Mouse (Mus musculus) lung, postnatal 0 days (tissue): ENCODE data around the gene AU040320. TPM values are rescaled to one million over a fixed set of nuclear protein-coding genes. Genes with fewer than 3 reads are reported as not detected.

Source experiments
- ATAC-seq: fragments of 200-750 bp; cut with Nextera tagmentation; 2 replicates; pipeline ENCODE4 v1.8.0; 2017; ENCODE audit warnings: moderate library complexity
- DNase-seq: peaks from one replicate; pipeline ENCODE4 v3.0.0-alpha.2; 2016; ENCODE audit warnings: low spot score
- H3K27ac ChIP-seq: fragments of 300-500 bp; sonication (generic); 2 replicates; pipeline ENCODE4 v1.5.1; 2014; ENCODE audit warnings: antibody characterized with exemption, mild to moderate bottlenecking, low read length, mixed read lengths
- H3K27me3 ChIP-seq: fragments of 300-500 bp; sonication (generic); replicated peaks from 2 replicates; pipeline ENCODE4 v1.6.1; 2014; ENCODE audit warnings: low read length, mixed read lengths; ENCODE audit not compliant: insufficient read depth
- H3K36me3 ChIP-seq: fragments of 300-500 bp; sonication (generic); 2 replicates; pipeline ENCODE4 v1.6.1; 2014; ENCODE audit warnings: low read length, mixed read lengths; ENCODE audit not compliant: insufficient read depth
- H3K4me1 ChIP-seq: fragments of 300-500 bp; sonication (generic); 2 replicates; pipeline ENCODE4 v1.6.1; 2014; ENCODE audit warnings: antibody characterized with exemption, low read depth, low read length, mixed read lengths; ENCODE audit not compliant: insufficient read depth
- H3K4me2 ChIP-seq: fragments of 300-500 bp; sonication (generic); replicated peaks from 2 replicates; pipeline ENCODE4 v1.6.1; 2014; ENCODE audit warnings: low read depth, mild to moderate bottlenecking, low read length, moderate library complexity, mixed read lengths
- H3K4me3 ChIP-seq: fragments of 300-500 bp; sonication (generic); 2 replicates; pipeline ENCODE4 v1.5.1; 2014; ENCODE audit warnings: low read depth, low read length
- H3K9ac ChIP-seq: fragments of 300-500 bp; sonication (generic); replicated peaks from 2 replicates; pipeline ENCODE4 v1.6.1; 2014; ENCODE audit warnings: low read depth, mild to moderate bottlenecking
- H3K9me3 ChIP-seq: fragments of 300-500 bp; sonication (generic); 2 replicates; pipeline ENCODE4 v1.6.1; 2016; ENCODE audit warnings: low read length, mixed read lengths
- CTCF ChIP-seq: IDR thresholded peaks from 2 replicates; pipeline ENCODE4 v1.5.1; 2016; ENCODE audit warnings: antibody characterized with exemption, mild to moderate bottlenecking
- EP300 ChIP-seq: IDR thresholded peaks from 2 replicates; pipeline ENCODE4 v1.6.1; 2016; ENCODE audit warnings: antibody characterized with exemption, mild to moderate bottlenecking, control low read depth
- WGBS: fragments of 180-500 bp; shearing (Covaris S2); extraction: QIAGEN DNeasy Blood & Tissue Kit; methylation state at CpG from one replicate; pipeline ENCODE4 v1.1.7; 2014; 5-methylcytosine and 5-hydroxymethylcytosine counted together
- polyA plus RNA-seq: library from polyadenylated mRNA; unstranded; fragments of >200 nt; fragmentation: Nextera tagmentation; extraction: Ambion mirVana; gene quantifications from 2 replicates; pipeline ENCODE4 v1.2.1, GENCODE M21; 2015

Gene AU040320
- polyA plus RNA-seq, 1 experiment from 2014 or later = 22.2 TPM

DNA sequence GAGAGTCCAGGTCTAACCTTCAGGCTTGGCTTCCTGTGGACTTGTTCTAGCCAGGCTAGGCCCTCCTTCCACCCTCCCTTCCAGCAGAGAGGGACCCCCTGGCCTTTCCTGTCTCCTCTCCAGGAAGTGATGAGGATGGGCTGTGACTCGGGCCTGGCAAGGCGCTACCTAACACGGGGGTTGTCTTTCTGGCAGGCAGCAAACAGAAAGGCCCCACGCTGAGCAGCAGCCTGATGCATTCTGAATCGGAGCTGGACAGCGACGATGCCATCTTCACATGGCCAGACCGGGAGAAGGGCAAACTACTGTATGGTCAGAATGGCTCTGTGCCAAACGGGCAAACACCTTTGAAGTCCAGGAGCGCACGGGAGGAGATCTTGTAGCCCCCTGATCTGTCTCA, 99.6 kb downstream of the AU040320 start:
- DNase-seq = no peak
- ATAC-seq = no peak
- no peak overlapping the region for H3K27ac ChIP-seq
- no peak overlapping the region for H3K4me2 ChIP-seq
- H3K9ac ChIP-seq = no peak overlapping the region
- H3K27me3 ChIP-seq = no peaks in the 10 kb centered on the region
- H3K9me3 ChIP-seq = no peaks in the 10 kb centered on the region
- H3K4me1 ChIP-seq = no peaks in the 10 kb centered on the region
- H3K36me3 ChIP-seq = peaks cover 8% of the 10 kb centered on the region; the same call in 1 of the 2 replicates
- no peak overlapping the region for H3K4me3 ChIP-seq
- 56% methylated on average over 11 of the region's 11 CpGs for WGBS
- no peak for TF ChIP-seq CTCF
- no peak for TF ChIP-seq EP300

DNA sequence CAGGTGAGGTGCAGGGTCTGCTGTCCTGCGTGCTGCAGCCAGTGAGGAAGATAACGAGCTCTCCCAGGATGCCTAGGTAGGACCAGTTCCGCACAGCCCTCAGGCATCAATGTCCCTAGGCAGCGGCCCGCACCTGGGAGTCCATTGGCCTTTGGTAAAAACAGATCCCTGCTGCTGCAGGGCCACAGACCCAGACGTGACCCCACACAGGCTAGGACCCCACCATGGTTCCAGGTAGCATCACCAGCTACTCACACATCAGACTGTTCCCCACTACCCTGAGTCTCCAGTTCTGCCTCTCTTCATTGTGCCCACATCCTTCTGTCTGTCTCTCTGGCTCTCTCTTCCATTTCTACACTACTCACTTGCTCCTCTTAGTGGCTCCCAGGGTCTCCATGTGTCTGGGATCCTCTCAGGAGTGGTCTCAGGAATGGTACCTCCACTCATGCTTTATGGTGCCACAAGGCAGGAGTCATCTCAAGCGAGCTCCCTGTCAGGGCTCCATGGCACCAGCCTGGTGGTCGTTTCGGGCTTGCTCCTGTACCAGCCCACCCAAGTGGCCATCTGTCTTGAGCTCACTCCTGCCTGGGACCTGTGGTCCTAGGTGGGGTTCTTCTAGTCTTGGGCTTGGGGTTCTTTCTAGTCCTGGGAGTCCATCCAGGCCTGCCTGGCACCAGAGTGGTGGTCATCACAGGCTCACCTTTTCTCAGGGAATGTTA, 107.1 kb downstream of the AU040320 start:
- H3K4me2 ChIP-seq = no peak overlapping the region
- WGBS = 91% methylated on average over 9 of the region's 9 CpGs
- peaks cover 14% of the 10 kb centered on the region for H3K36me3 ChIP-seq
- no peak for ATAC-seq
- H3K27me3 ChIP-seq = no peaks in the 10 kb centered on the region
- H3K9me3 ChIP-seq = no peaks in the 10 kb centered on the region
- TF ChIP-seq CTCF (no peak), EP300 (no peak)
- no peak overlapping the region for H3K9ac ChIP-seq
- H3K4me1 ChIP-seq = no peaks in the 10 kb centered on the region
- no peak for DNase-seq
- no peak overlapping the region for H3K4me3 ChIP-seq
- no peak overlapping the region for H3K27ac ChIP-seq

DNA sequence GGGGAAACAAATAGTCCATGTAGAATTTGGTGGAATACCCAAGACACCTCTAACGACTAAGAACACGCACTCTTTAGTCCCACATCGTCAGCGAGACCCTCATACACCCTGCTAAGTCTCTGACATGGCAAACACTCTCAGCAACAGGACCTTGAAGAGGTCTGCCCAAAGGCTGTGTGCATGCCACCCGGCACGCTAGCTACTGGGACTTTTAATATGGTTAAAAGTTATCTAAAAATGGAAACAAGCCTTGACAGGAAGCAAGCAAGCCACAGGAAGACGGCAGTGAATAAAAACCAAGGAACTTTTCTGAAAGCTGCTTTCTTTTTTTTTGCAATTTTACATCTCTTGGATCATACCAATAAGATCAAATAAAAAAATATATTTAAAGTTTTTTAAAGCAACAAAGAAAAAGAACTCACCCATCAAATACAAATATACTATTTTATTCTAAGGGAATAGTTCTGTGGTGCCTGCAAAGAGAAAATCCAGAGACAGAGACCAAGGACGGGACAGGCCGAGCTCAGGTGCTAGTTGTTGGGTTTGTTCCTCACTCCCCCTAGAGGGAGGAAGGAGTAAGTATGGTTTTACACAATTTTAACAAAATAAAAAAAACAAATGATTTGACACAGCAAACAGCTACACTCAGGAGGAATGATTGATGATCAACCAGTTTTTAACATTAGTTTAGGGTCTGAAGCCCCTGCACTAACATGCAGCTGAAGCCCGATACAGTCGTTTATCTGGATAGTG, 108.3 kb downstream of the AU040320 start:
- DNase-seq = peak; percentile 14

DNA sequence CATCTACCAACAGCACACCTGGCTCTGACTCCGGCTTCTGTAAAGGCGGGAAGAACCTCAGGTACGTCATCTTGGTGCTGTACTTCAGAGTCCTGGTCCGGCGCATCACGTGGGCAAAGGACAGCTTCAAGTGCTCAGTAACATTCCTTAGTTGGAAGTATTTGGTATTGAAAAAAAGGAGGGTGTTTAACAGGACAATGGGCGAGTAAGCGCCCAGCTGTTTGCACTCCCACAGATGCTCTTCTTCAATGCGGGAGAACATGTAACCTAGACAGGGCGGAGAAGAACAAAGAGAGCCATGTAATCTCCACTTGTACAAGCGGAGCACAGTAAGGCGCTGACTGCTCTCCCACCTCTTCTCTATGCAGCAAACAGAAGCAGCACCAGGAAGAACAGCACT, 115.4 kb downstream of the AU040320 start:
- no peaks in the 10 kb centered on the region for H3K27me3 ChIP-seq
- no peak overlapping the region for H3K27ac ChIP-seq
- DNase-seq (no peak), ATAC-seq (0 out of 2 replicates have a peak, but pooled peaks have one; percentile 21)
- H3K4me3 ChIP-seq = no peak overlapping the region
- no peaks in the 10 kb centered on the region for H3K4me1 ChIP-seq
- no peak overlapping the region for H3K9ac ChIP-seq
- H3K36me3 ChIP-seq = peaks cover 24% of the 10 kb centered on the region
- 76% methylated on average over 12 of the region's 12 CpGs for WGBS
- no peak overlapping the region for H3K4me2 ChIP-seq
- TF ChIP-seq EP300 (no peak), CTCF (no peak)
- no peaks in the 10 kb centered on the region for H3K9me3 ChIP-seq

More for the DNA sequence above, 108.3 kb downstream of the AU040320 start:
- 76% methylated on average over 11 of the region's 11 CpGs for WGBS
- no peak overlapping the region for H3K4me3 ChIP-seq
- H3K9ac ChIP-seq = no peak overlapping the region
- H3K36me3 ChIP-seq = peaks cover 15% of the 10 kb centered on the region
- no peak overlapping the region for H3K4me2 ChIP-seq
- no peaks in the 10 kb centered on the region for H3K27me3 ChIP-seq
- H3K9me3 ChIP-seq = no peaks in the 10 kb centered on the region
- no peak for ATAC-seq
- TF ChIP-seq CTCF (peak; percentile 48), EP300 (no peak)
- H3K27ac ChIP-seq = no peak overlapping the region
- no peaks in the 10 kb centered on the region for H3K4me1 ChIP-seq

DNA sequence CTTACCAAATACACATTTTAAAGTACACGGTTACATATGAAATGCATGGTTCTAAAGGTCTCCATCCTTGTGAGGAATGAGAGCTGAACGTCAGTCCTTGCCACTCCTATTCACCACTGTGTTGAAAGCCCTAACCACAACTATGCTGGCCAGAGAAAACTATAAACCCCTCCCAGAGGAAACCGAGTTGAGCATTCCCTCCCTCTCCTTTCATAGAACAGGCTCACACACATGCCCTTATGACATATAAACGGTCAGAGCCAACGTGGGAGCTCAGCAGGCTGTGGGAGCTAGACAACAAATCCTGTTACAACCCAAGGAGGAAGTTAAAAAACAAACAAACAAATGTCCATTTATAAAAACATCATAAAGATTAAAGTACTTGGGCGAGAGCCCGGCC, 119.4 kb downstream of the AU040320 start:
- 51% methylated on average over 7 of the region's 7 CpGs for WGBS
- DNase-seq = peak; percentile 61
- Histone ChIP-seq H3K27ac (no peak overlapping the region), H3K4me3 (no peak overlapping the region), H3K27me3 (no peaks in the 10 kb centered on the region), H3K9ac (no peak overlapping the region), H3K36me3 (peaks cover 15% of the 10 kb centered on the region; the same call in 1 of the 2 replicates), H3K4me2 (no peak overlapping the region), H3K9me3 (no peaks in the 10 kb centered on the region), H3K4me1 (no peaks in the 10 kb centered on the region)
- TF ChIP-seq EP300 (no peak), CTCF (no peak)
- ATAC-seq = peak; percentile 78

DNA sequence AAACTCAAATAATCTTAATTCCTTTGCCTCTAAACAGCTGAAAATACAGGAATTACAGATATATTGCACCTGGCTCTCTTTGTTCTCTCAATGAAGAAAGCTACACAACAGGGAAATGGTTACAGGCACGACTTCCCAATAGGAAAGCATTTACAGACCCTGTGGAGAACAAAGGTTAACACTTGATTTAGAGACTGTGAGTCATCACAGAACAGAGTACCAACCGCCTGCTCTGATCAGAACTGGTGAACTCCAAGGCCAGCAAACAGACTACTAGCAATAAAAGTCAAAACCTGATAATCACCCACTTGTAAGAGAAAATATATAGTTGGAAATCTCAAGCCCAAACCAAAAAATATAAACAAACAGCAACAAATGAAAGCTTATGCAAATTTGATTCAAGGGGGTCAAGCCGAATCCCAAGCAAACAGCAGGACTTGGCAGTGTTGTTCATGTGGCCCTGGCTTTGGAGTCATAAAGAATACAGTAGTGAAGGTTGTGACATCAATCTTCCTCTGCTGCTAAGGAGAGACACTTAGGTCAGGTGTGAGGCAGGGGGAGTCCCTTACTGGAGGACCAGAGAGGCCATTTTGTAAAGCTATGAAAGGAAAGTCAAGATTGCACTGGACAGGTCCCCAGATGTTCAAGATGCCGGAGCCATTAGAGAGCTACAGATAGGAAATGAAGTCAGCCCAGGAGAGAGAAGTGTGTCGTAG, 126.4 kb downstream of the AU040320 start:
- no peak overlapping the region for H3K9ac ChIP-seq
- H3K9me3 ChIP-seq = no peaks in the 10 kb centered on the region
- ATAC-seq = no peak
- no peaks in the 10 kb centered on the region for H3K27me3 ChIP-seq
- WGBS = 85% methylated on average over 5 of the region's 5 CpGs
- H3K27ac ChIP-seq = no peak overlapping the region
- peaks cover 16% of the 10 kb centered on the region; the same call in 1 of the 2 replicates for H3K36me3 ChIP-seq
- no peak overlapping the region for H3K4me3 ChIP-seq
- H3K4me2 ChIP-seq = no peak overlapping the region
- TF ChIP-seq EP300 (no peak), CTCF (no peak)
- DNase-seq = no peak
- no peaks in the 10 kb centered on the region for H3K4me1 ChIP-seq
